Comparison of ENCODE assay signal across 10 mouse cellular contexts in genomic region chr11:86963027-86963426, GRCm38 (mm10). TPM values are rescaled to one million over a fixed set of nuclear protein-coding genes. Genes with fewer than 3 reads are reported as not detected.
DNase-seq lines count a peak whose midpoint lies in the region; ATAC-seq and TF ChIP-seq lines count a peak whose summit lies in the region.
"Had no signal": no experiment of that assay in that cellular context is flagged by ENCODE, and none has a peak within 500 bp of the region (broad histone marks: within the 10 kb centered on the region; RNA-seq: fewer than 3 reads in every experiment).

No protein-coding gene starts in this region.

- no peak for DNase-seq in kidney, postnatal 14 days
- peak; percentile 20 for DNase-seq in G1E (ENCODE audit: low spot score)
- DNase-seq in forebrain, embryonic 14.5 days (ENCODE audit: low spot score) = no peak
- no peak for DNase-seq in gastrocnemius, postnatal 36 days
- DNase-seq: retina, postnatal 1 day had no signal

- intact Hi-C loops in gastrocnemius, postnatal 36 days (cut with DNase I) = loop anchor here (1.0 kb wide), 1 partner anchor 30 kb away; the partner anchor contains the start of gene Ypel2

- no peaks in the 10 kb centered on the region for H3K36me3 ChIP-seq in kidney, embryonic 16.5 days (ENCODE audit: insufficient read depth, low read length)
- H3K36me3 ChIP-seq in G1E (replicated peaks) = no peaks in the 10 kb centered on the region
- H3K36me3 ChIP-seq in embryonic facial prominence, embryonic 13.5 days = peaks cover 16% of the 10 kb centered on the region
- no peaks in the 10 kb centered on the region for H3K36me3 ChIP-seq in intestine, embryonic 16.5 days (ENCODE audit: control insufficient read depth, insufficient read depth, low read length)
- no peaks in the 10 kb centered on the region for H3K36me3 ChIP-seq in forebrain, embryonic 14.5 days (ENCODE audit: control insufficient read depth, insufficient read depth, low read length)
- H3K36me3 ChIP-seq in hindbrain, embryonic 16.5 days (ENCODE audit: control insufficient read depth, insufficient read depth, low read length) = no peaks in the 10 kb centered on the region

- H3K4me1 ChIP-seq in kidney, embryonic 16.5 days (ENCODE audit: insufficient read depth, low read length) = peaks cover 57% of the 10 kb centered on the region
- H3K4me1 ChIP-seq in G1E (ENCODE audit: insufficient read depth, low read depth, low read length) = peaks cover 36% of the 10 kb centered on the region
- H3K4me1 ChIP-seq in embryonic facial prominence, embryonic 13.5 days = peaks cover 57% of the 10 kb centered on the region
- peaks cover 82% of the 10 kb centered on the region for H3K4me1 ChIP-seq in intestine, embryonic 16.5 days (ENCODE audit: control insufficient read depth, insufficient read depth, low read length)
- H3K4me1 ChIP-seq in forebrain, embryonic 14.5 days (ENCODE audit: control insufficient read depth, insufficient read depth, low read length) = peaks cover 2% of the 10 kb centered on the region; the same call in 1 of the 2 replicates
- peaks cover 15% of the 10 kb centered on the region for H3K4me1 ChIP-seq in hindbrain, embryonic 16.5 days (ENCODE audit: control insufficient read depth, insufficient read depth, low read depth, low read length)

- H3K27me3 ChIP-seq in kidney, embryonic 16.5 days (ENCODE audit: insufficient read depth, low read length) = no peaks in the 10 kb centered on the region
- H3K27me3 ChIP-seq in G1E (ENCODE audit: insufficient read depth, low read length) = 0 out of 2 replicates have a peak, but pooled peaks cover 3% of the 10 kb centered on the region
- no peaks in the 10 kb centered on the region for H3K27me3 ChIP-seq in embryonic facial prominence, embryonic 13.5 days
- H3K27me3 ChIP-seq in intestine, embryonic 16.5 days (replicated peaks; ENCODE audit: control insufficient read depth, insufficient read depth, low read length) = no peaks in the 10 kb centered on the region
- H3K27me3 ChIP-seq in forebrain, embryonic 14.5 days (replicated peaks; ENCODE audit: control insufficient read depth, insufficient read depth, low read length) = no peaks in the 10 kb centered on the region
- H3K27me3 ChIP-seq in hindbrain, embryonic 16.5 days (replicated peaks; ENCODE audit: control insufficient read depth, insufficient read depth, low read length) = no peaks in the 10 kb centered on the region

- no peak overlapping the region for H3K4me3 ChIP-seq in kidney, embryonic 16.5 days (ENCODE audit: low read length)
- no peak overlapping the region; the same call in 1 of the 2 replicates for H3K4me3 ChIP-seq in G1E (ENCODE audit: low read depth, low read length)
- no peak overlapping the region for H3K4me3 ChIP-seq in embryonic facial prominence, embryonic 13.5 days
- H3K4me3 ChIP-seq in intestine, embryonic 16.5 days (ENCODE audit: low read length) = no peak overlapping the region
- no peak overlapping the region for H3K4me3 ChIP-seq in forebrain, embryonic 14.5 days (ENCODE audit: low read depth, low read length)
- no peak overlapping the region for H3K4me3 ChIP-seq in hindbrain, embryonic 16.5 days (ENCODE audit: low read length)
- H3K4me3 ChIP-seq: erythroblast, embryonic 14.5 days had no signal

- no peak overlapping the region for H3K4me2 ChIP-seq in kidney, embryonic 16.5 days (replicated peaks; ENCODE audit: low read depth, low read length)
- H3K4me2 ChIP-seq in embryonic facial prominence, embryonic 13.5 days = no peak overlapping the region
- no peak overlapping the region for H3K4me2 ChIP-seq in intestine, embryonic 16.5 days (ENCODE audit: low read depth, low read length)
- H3K4me2 ChIP-seq in forebrain, embryonic 14.5 days (ENCODE audit: low read length) = no peak overlapping the region
- H3K4me2 ChIP-seq in hindbrain, embryonic 16.5 days (ENCODE audit: low read length) = no peak overlapping the region

- H3K9me3 ChIP-seq in kidney, embryonic 16.5 days (ENCODE audit: low read length) = no peaks in the 10 kb centered on the region
- H3K9me3 ChIP-seq in G1E (replicated peaks) = no peaks in the 10 kb centered on the region
- H3K9me3 ChIP-seq in embryonic facial prominence, embryonic 13.5 days = no peaks in the 10 kb centered on the region
- H3K9me3 ChIP-seq in intestine, embryonic 16.5 days (ENCODE audit: control insufficient read depth, low read length) = no peaks in the 10 kb centered on the region
- H3K9me3 ChIP-seq in forebrain, embryonic 14.5 days (replicated peaks; ENCODE audit: control insufficient read depth, low read length) = no peaks in the 10 kb centered on the region
- H3K9me3 ChIP-seq in hindbrain, embryonic 16.5 days (ENCODE audit: control insufficient read depth, low read length) = no peaks in the 10 kb centered on the region

- no peak overlapping the region for H3K9ac ChIP-seq in kidney, embryonic 16.5 days (replicated peaks; ENCODE audit: low read length)
- no peak overlapping the region for H3K9ac ChIP-seq in embryonic facial prominence, embryonic 13.5 days
- H3K9ac ChIP-seq in intestine, embryonic 16.5 days (ENCODE audit: low read depth, low read length) = no peak overlapping the region
- H3K9ac ChIP-seq in forebrain, embryonic 14.5 days (ENCODE audit: low read length) = no peak overlapping the region
- H3K9ac ChIP-seq in hindbrain, embryonic 16.5 days (ENCODE audit: low read depth, low read length) = no peak overlapping the region

- H3K27ac ChIP-seq in kidney, embryonic 16.5 days (ENCODE audit: low read length) = peak overlapping the region; percentile 95; the same call in 1 of the 2 replicates
- 0 out of 2 replicates have a peak overlapping the region, but pooled peaks have one; percentile 44 for H3K27ac ChIP-seq in embryonic facial prominence, embryonic 13.5 days
- peak overlapping the region; percentile 83 for H3K27ac ChIP-seq in intestine, embryonic 16.5 days (ENCODE audit: low read length)
- no peak overlapping the region for H3K27ac ChIP-seq in forebrain, embryonic 14.5 days (ENCODE audit: low read depth, low read length)
- H3K27ac ChIP-seq in hindbrain, embryonic 16.5 days (ENCODE audit: low read depth, low read length) = no peak overlapping the region

- ATAC-seq in kidney, embryonic 16.5 days (ENCODE audit: low FRiP score, low TSS enrichment) = no peak
- peak; percentile 75 for ATAC-seq in G1E (ENCODE audit: extremely low read depth, insufficient number of reproducible peaks, low FRiP score, poor library complexity, severe bottlenecking)
- no peak for ATAC-seq in embryonic facial prominence, embryonic 13.5 days (ENCODE audit: insufficient number of reproducible peaks, insufficient read depth, low FRiP score, low TSS enrichment, low read depth)
- ATAC-seq in intestine, embryonic 16.5 days = no peak
- no peak for ATAC-seq in forebrain, embryonic 14.5 days
- no peak for ATAC-seq in hindbrain, embryonic 16.5 days

- no peak for TF ChIP-seq CTCF in G1E (IDR thresholded peaks at IDR 0.05; ENCODE audit: low read depth, low read length)

- 59% methylated on average over 1 of the region's 1 CpGs for WGBS in kidney, embryonic 16.5 days
- 66% methylated on average over 1 of the region's 1 CpGs for WGBS in embryonic facial prominence, embryonic 13.5 days
- 58% methylated on average over 1 of the region's 1 CpGs for WGBS in intestine, embryonic 16.5 days
- 79% methylated on average over 1 of the region's 1 CpGs for WGBS in forebrain, embryonic 14.5 days
- WGBS in hindbrain, embryonic 16.5 days = 52% methylated on average over 1 of the region's 1 CpGs

RNA-seq across cellular contexts. Expression of gene Ypel2, which starts 30.5 kb away (rescaled TPM):
- 11.6 and 13.2 TPM in 2 replicates for polyA plus RNA-seq in kidney, embryonic 16.5 days (2015; fragmentation: Nextera tagmentation; extraction: Ambion mirVana)
- total RNA-seq in G1E (2014; fragmentation: Nextera tagmentation) = 4.8 and 7.0 TPM in 2 replicates
- total RNA-seq in G1E (2017) = 6.1 and 8.2 TPM in 2 replicates
- polyA plus RNA-seq in G1E (2012) = 1.2 and 1.5 TPM in 2 replicates
- 12.2 and 14.6 TPM in 2 replicates for polyA plus RNA-seq in embryonic facial prominence, embryonic 13.5 days (2015; fragmentation: Nextera tagmentation; extraction: Ambion mirVana)
- 7.5 and 8.6 TPM in 2 replicates for polyA plus RNA-seq in intestine, embryonic 16.5 days (2015; fragmentation: Nextera tagmentation; extraction: Ambion mirVana)
- polyA plus RNA-seq in forebrain, embryonic 14.5 days (2014; fragmentation: Nextera tagmentation; extraction: Ambion mirVana) = 6.0 and 7.0 TPM in 2 replicates
- total RNA-seq in gastrocnemius, postnatal 36 days (2021) = 1 to 10 TPM; 4.1 to 4.8 TPM
- 4.0 and 4.1 TPM in 2 replicates for polyA plus RNA-seq in hindbrain, embryonic 16.5 days (2015; fragmentation: Nextera tagmentation; extraction: Ambion mirVana)

Comparison
In these comparisons a context has a peak if more than half of its experiments do, and no peak if none do; other contexts are left out.
1. H3K27ac ChIP-seq: peak in kidney, embryonic 16.5 days (single experiment), embryonic facial prominence, embryonic 13.5 days (single experiment) and intestine, embryonic 16.5 days (single experiment); none in forebrain, embryonic 14.5 days (single experiment) and hindbrain, embryonic 16.5 days (single experiment).